Mouse (Mus musculus): ENCODE results near the gene Ccdc174.

DNA sequence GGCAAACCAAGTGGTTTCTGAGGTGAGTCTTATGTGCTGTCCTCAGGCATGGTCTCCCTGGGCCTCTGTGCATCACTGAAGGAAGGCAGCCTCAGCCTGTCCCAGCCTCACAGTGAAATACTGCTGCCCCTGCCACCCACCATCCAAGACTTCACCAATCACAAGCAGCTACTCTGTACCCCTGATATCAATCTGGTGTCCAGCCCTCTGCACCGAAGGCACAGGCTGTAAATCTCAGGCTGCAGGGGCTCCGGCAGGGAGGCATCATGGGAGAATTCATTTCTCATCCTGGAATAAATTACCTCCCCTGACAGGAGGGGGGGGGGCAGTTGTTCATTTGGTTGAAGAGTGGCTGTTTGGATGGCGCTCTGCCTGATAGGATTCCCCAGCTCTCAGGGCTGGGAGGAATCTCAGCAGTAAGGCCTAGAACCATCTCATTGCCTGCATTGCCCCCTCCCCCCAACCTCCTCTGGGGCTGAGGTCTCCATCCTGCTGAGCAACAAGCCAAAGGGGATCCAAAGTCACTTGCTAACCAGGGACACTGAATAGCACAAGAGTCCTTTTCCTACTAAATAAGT, 44.9 kb upstream of the Ccdc174 start:
- TF ChIP-seq POLR2A (IDR thresholded peaks at IDR 0.05; ENCODE audit: low read depth, low read length) (no peak), CTCF (IDR thresholded peaks at IDR 0.05; ENCODE audit: extremely low read depth, insufficient read length, insufficient replicate concordance, low read depth, low read length) (no peak)
